Mouse (Mus musculus): ENCODE measurements around the gene Adam17.

DNA sequence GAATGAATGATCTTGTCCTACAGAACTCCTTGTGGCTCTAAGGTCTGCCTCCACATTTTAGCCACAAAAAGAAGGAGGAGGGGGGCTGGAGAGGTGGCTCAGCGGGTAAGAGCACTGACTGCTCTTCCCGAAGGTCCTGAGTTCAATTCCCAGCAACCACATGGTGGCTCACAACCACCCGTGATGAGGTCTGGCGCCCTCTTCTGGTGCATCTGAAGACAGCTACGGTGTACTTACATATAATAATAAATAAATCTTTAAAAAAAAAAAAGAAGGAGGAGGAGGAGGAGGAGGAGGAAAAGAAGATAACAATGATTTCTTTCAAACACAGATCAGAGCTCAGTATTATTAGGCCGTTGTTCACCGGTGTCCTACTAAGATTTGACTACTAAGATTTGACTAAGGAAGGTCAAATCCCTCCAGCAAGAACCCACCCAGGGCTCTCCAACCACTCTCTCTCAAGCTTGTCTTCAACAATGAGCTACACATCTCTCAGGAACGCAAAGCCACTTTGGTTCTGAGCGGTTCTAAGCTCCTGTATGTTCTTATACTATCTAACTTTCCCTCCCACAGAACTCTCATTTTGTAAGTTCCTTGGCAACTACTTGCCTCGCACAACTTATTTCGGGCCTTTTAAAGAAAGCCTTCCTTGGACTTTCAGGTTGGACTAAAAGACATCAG lies 88.5 kb downstream of the Adam17 start, which contains the start of gene Cpsf3:
- TF ChIP-seq POLR2A (IDR thresholded peaks at IDR 0.05; ENCODE audit: borderline replicate concordance, low read depth, low read length): no peak
- no peak for TF ChIP-seq CTCF (IDR thresholded peaks at IDR 0.05; ENCODE audit: low read depth, low read length)
